Mouse (Mus musculus) left cerebral cortex, adult 9 months (tissue): ENCODE measurements around the gene H2afj.

ENCODE experiments used
- DNase-seq, 2 experiments: peaks; one replicate each; pipeline ENCODE4 v3.0.0; 2022; ENCODE audit warnings: low spot score in 2 of 2

H2afj gene

DNA sequence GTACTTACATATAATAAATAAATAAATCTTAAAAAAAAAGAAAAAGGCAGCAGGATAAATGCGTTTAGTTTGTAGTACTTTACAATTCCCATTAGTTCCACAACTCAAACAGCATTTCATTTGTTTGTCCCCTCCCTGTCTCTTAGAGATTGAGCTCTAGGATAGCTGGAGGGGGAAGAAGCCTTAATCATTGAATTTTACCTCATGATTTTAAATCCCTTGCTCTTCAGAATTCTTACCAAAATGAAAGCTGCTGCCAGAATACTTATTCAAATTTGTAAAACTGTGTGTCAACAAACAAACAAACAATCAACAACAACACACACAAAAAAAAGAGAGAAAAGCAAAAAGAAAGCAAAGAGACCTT is 2.7 kb upstream of the H2afj start:
- DNase-seq, result no peak

DNA sequence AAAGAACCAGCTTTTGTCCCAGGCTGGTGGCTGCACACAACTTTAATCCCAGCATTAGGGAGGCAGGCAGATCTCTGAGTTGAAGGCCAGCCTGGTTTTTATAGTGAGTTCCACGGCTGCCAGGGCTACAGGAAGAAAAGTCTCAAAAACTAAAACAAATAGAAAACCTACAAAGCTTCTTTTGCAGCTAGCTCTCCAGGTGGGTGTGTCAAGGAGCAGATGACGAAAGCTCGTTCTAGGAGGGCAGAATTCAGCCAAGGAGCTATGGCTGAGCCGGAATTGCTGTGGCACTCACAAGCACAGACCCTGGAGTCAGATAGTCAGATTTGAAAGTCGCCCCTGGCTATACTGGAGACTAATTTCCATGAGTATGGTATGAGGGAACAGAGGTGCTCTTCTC is 1.2 kb upstream of the H2afj start:
- DNase-seq, result no peak

DNA sequence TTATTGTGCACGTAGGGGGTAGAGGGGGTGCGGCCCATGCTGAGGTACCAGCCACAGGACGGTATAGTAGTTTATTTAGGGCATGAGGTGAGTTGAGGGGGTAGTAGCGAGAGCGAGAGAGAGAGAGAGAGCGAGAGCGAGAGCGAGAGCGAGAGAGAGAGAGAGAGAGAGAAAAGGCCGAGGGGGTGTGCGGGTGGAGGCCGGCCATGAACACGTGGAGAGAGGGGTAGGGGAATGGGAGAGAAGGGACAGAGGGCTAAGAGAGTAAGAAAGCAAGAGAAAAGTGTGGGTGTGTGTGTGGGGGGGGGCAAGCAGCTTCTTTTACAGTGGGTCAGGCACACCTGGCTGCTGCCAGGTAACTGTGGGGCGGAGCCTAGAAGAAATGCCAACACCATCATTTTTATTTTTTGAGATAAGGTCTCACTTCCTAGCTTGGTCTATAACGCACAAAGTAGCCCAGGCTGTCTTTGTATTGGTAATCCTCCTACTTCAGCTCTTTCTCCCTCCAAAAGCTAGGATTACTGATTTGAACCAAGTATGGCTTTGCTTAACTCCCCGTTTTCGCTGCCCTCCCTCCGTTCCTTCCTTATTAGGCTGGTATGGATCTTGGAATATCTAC is 540 bp upstream of the H2afj start:
- no peak for DNase-seq

DNA sequence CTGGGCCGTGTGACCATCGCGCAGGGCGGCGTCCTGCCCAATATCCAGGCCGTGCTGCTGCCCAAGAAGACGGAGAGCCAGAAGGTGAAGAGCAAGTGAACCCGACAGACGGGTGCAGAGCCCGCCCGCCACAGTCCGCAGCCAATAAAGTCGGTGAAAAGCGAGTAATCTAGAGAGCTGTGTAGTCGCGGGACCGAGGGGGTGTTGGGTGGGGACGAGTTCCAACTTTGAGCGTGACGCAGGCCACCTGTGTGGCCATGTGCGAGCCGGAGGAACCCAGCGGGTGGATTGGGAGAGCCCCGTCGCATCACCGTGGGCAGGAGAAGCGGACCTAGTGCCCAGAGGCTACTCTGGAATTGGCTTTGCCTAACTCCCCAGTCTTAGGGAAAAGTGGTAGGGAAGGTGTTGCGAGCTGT is 595 bp downstream of the H2afj start:
- DNase-seq, result peak in 1 of 2 experiments; percentile 59

DNA sequence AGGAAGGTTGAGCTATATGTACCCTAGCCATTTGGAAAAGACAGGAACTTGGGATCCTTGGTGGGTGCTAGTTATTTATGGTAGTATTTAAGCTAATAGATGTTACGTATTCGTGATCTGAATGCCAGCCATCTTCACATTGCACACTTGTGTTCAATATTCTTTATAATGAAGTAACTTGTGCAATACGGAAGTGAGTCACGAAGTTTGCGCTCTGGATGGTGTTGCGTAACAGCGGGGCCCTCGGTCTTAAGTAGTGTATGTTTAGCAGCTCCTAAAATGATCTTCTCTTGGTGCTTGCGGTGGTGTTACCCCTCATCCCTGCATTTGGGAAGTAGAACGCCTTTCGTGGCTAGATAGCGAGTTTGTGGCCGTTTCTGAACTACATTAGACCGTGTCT is 1.0 kb downstream of the H2afj start:
- DNase-seq, result no peak

DNA sequence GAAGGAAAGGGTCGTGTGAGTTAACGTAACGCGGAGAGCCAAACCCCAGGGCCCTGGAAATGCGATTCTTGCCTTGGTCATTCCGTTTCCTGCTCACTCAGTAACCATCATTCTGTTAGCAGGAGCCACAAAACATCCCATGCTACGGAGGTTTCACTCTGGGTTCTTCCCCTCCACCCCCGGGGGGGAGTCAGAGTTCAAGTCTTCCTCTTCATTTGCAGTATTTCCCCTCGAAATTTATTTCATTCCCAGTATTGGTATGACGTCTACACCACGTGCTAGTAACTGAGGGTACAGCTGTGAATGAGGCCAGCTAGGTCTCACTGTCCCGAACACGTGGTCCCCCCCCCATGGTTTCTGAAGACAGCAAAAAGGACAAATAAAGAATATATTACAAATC is 1.6 kb downstream of the H2afj start:
- no peak for DNase-seq

DNA sequence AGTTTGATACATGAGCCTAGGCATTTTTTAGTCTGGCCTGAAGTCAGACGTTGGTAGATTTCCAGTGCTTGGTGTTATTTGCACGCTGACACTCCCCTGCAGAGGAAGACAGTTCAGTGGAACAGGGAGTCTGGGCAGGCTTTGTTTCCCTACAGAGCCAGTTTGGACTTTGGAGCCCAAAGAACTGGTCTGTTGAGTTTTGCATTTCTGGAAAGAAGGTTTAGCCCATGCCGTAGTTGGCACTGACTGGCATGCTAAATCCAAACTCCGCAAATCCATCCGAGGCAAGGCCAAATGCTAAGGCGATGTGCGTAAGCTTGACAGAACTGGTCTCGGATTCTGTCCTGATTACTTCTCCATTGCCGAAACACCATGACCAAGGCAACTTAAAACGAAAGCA is 3.2 kb downstream of the H2afj start:
- DNase-seq, result no peak

DNA sequence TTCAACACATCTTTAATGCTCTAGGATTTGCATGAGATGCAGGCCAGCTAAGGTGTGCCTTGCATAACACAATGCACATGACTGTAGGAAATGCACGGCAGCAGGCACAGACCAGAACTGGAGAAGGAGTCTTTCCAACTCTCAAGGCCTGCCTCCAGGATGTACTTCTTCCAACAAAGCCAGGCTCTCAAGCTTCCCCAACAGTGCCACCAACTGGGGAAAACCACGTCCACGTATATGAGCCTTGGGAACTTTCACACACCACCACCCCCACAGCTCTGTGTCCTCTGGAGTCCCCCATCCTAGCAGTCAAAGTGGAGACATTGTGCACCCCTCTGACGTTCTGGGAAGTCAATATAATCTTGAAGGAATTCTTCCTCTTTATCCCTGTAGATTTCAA is 5.1 kb downstream of the H2afj start:
- no peak for DNase-seq

DNA sequence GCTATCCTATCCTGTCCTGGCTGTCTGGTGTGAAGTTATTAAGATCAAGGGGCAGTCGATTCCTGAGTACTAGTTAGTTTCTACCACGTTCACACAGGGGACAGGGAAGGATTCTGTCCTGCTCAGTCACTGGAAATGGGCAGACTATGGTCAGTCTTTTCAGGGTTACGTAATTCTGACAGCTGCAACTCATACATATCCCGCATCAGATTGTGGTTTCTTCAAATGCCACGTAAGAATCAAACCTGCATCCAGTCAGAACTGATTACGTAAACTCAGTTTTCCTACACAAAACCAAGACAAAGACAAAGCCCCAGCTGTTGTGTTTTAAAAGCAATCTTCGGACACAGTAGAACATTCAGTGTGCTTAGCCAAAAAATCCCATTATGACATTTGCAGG is 7.3 kb downstream of the H2afj start:
- DNase-seq, result no peak

DNA sequence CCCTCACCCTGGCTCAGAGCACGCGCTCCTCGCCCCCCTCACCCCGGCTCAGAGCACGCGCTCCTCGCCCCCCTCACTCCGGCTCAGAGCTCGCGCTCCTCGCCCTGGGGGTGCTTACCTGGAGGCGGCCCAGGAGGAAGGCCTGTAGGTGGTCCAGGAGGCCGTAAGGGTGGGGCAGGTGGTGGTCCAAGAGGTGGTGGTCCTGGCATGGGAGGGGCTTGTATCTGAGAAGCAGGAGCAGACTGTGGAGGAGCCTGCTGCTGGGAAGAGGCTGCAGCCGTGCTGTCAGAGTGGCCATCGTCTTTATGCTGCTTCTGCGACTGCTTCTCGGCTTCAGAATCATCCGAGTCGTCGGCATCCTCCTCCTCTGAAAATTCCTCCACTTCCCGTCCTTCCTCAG is 8.8 kb downstream of the H2afj start:
- no peak for DNase-seq

DNA sequence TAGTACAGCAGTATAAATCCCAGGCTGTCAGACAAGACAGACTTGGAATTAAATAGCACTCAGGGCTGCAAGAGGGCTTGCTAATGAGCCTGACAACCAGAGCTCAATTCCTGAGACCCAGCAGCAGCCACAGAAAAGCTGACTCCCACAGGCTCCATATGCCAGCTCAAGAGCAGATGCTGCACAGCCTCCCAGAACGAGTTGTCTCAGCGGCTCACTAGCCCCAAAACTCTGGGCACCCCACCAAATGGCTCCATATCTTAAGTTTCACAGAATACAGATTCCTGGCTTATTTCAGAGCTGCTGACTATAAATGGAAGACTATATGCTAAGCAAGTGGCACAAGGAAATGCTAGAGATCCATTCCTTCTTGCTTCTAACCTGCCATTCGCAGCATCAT is 9.5 kb downstream of the H2afj start:
- DNase-seq, result peak; percentile 79 to 92

DNA sequence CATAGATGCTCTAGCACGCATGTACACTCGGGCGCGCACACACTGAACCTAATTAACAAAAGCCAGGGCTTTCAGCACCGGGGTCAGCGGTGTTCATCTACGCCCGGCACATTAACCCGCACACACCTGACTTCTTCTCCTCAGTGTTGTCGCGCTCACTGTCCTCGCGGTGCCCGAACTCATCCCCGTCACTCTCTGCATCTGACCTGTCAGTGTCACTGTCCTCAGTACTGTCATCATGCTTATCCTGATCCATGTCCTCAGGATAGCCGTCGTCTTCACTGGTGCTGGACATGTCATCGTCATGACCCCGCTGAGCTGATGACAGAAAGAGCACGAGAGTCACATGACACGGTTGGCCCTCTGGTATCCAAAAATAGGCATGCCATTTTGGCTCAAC is 12.3 kb downstream of the H2afj start:
- no peak for DNase-seq

DNA sequence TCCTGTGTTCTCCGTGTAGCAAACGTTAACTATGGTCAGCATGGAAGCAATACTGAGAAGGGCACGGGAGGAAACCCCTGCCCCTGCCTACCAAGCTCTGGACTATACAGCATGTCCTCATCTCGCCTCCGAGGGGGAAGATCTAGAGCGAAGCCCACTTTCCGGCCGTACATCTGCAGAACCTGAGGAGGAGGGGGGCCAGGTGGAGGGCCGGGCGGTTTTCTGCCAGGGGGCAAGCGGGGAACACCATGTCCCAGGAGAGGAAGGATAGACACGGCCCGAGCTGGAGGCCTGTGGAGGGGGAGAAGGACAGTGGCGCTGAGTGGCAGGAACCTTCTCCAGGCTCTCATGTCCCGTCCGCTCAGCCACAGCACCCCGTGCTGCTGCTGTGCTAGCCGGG is 13.0 kb downstream of the H2afj start:
- no peak for DNase-seq

DNA sequence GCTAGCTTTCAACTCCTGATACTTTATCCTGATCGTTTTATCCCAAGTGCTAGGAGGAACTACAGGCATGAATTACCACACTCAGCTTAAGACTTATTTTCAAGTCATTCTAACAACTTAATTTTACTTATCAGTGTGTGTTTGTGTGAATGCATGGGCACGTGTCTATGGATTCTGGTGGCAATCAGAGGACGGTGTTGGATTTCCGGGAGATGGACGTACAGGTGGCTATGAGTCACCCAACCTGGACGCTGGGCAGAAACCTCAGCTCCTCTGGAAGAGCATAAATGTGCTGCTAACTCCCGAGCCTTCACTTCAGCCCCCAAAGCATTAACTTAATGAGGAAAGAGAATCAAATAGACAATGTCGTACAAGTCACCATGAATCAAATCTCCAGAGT is 16.9 kb downstream of the H2afj start:
- DNase-seq, result no peak

DNA sequence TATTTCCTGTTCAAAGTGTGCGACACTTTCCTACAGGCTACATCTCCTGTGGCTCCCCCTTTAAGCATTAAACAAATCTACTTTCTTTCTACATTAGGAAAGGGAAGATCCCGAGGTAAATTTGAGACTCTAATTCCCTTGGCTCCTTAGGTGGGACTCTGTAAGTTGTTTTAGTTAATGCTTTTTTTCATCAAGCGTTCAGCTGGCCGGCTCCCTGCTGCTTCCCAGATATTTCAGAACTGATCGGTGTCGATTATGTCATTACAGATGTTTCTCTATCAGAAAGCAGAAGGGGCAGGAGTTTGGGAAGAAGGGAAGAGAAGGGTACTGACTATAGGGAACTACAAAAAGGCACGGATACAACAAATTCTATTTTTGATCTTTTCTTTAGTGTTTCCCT is 19.1 kb downstream of the H2afj start:
- no peak for DNase-seq

DNA sequence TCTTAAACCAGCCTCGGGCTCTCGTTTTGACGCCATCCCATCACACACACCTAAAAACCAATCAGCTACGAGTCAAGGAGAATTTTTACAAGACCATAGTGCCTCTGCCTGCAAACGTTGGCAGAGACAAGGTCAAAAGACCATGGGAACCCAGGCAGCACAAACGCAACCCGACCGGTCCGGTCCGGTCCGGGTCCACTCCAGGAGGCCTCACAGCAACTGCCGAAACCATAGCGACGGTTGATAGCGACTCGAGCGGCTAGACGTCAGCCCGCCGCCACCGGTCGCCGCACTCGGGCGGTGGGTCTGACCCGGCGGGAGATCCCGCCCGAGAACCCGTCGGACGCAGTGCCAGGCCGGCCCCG is 19.5 kb downstream of the H2afj start, which contains the start of gene BC049715:
BC049715 (plus strand) TSS at position 111 of the 365 bp plus-strand sequence.
- no peak for DNase-seq

DNA sequence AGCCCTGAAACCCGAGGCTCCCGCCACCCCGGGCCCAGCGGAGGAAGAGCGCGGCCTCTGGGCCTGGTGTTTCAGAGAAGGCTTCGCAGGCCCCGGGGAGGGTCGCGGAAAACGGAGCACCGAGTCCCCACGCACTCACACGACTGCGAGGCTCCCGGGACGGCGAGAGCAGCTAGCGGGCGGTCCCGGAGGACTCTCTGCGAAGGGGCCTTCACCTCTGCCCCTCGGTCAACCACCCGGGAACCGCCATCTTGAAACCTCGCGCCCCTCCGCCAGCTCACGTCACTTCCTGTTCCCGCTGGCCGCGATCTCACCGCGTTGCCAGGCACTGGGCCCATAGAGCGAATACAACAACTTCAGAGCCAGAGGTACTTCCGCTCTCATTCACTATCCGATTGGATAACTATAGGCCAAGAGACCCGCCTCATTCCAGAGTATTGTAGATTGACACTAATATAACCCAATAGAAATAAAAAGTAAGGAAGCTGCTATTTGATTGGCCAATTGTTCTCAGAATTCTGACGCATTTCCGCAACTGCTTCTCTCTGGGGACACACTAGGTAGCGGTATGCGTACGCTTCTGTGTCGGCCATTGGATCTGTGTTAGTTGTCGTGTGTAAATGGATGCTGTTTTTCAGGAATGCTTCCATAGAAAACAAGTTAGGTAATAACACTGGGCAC is 20.0 kb downstream of the H2afj start, which contains the start of gene Wbp11:
Wbp11 (minus strand) TSS at position 353 of the 681 bp plus-strand sequence.
- peak; percentile 98 for DNase-seq

DNA sequence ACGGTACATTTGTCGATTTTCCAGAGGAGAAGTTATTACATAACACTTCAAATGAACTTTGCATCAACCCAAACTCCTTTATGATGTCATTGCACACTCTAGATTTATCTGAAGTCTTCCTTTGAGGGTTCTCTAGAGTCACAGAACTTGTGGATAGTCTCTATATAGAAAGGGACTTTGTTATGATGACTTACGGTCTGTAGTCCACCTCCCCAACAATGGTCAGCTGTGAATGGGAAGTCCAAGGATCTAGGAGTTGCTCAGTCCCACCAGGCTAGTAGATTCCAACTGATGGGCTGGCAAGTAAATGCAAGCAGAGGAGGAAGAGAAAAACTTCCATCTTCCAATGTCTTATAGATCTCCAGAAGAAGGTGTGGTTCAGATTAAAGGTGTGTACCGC is 20.6 kb downstream of the H2afj start:
- DNase-seq, result no peak

DNA sequence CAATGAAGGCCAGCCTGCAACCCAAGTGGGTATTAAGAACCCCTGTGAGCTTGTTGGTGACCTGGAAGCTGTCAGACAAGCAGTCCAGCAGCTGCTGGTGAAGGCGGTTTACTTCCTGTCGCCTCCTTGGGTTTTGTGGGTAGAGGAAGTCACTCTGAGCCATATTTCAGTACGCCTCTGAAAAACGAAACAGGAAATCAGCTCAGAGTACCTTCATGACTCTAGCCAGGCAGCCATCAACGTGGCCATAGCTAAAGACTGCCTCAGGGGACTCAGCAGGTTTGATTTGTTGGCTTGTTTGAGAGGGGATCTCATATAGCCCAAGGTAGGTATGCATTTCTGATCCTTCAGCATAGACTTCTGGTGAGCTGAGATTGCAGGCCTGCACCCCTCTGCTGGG is 23.7 kb downstream of the H2afj start:
- DNase-seq, result no peak

DNA sequence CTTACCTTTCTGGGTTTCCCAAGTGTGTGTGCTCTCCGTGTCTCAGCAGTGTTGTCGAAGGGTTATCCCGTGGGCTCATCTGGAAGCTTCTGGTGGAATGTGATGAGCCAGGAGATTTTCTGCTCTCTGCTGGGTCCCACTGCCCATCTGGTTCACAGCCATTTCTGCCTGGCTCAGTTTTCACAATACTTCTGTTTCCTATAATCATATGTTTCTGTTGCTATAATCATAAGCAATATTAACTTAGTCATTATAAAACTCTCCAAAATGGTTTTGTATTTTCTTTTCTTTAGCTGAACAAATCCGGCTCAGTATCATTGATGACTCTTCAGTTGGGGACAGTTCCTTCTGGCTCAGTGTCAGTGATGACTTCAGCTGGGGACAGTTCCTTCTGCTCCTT is 27.3 kb downstream of the H2afj start, which contains the start of gene Smco3:
Smco3 (minus strand) TSS at position 101 of the 400 bp plus-strand sequence.
- DNase-seq, result no peak

DNA sequence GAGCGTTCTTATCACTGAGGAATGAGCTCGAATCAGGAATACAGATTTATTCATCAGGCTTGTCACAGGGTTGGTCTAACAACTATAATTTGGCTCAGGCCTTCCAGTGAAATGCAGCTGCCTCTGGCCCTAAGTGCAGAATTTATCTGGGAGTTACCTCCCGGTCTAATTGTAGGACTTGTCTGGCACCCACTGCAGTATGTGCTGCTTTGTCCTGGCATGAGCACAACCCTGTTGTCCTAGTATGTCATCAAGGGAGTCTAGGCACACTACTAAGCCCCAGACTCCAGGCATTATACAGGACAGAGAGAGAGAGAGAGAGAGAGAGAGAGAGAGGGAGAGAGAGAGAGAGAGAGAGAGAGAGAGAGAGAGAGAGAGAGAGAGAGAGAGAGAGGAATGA is 29.3 kb downstream of the H2afj start:
- DNase-seq, result no peak

DNA sequence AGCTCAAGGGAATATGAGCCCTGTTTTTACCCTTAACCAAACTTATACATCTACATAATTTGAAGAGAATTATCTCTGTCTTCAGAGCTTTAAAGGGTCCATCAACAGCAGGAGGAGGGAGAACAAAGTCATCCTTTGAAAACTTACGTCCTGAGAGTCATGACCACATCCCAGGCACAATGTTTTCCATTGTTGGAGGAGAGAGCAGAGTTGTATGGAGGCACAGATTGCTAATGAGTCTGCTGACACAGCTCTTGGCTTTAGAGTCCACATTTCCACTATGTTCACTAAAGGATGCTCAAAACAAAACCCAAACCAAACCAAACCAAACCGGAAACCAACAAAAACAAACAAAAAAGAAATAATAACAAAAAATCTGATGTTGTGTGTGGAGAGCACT is 36.9 kb downstream of the H2afj start:
- no peak for DNase-seq

DNA sequence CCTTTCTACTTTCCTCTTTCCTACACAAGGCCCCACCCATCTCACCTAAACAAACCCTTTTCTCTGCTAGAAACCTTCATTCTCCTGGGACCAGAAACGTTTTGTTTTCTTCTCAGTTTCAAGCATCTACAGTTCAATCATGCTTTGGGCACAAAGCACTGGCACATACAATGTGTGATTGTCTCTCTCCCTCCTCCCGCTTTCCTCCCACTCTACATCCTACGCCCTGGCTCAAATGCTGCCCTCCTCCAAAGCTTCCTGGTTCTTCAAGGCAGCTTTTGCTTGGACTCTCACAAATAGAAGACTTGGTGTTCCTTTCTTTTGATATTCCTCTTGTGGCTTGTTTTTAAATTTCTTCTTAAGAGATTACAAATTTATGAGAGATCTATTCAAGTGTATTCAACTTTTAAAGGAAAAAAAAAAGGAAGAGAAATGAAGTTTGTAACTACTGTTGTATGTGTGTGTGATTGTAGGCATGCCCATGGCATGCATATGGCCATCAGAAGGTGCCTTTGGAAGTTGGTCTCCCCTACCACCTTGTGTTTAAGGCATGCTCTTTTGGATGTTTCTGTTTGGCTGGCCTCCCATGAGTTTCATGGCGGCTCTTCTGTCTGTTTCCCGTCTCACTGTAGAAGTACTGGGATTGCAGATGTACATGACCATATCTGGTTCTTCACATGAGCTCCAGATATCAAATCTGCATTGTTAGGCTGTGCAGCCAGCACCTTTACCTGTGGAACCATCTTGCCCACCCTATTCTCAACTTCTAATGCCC is 37.8 kb downstream of the H2afj start:
- no peak for DNase-seq
